Mouse (Mus musculus) lung, postnatal 0 days (tissue): Measurements from ENCODE around the gene Patz1. TPM values are rescaled to one million over a fixed set of nuclear protein-coding genes. Genes with fewer than 3 reads are reported as not detected.

Source experiments
- ATAC-seq: fragments of 200-750 bp; cut with Nextera tagmentation; 2 replicates; pipeline ENCODE4 v1.8.0; 2017; ENCODE audit warnings: moderate library complexity
- DNase-seq: peaks from one replicate; pipeline ENCODE4 v3.0.0-alpha.2; 2016; ENCODE audit warnings: low spot score
- H3K27ac ChIP-seq: fragments of 300-500 bp; sonication (generic); 2 replicates; pipeline ENCODE4 v1.5.1; 2014; ENCODE audit warnings: antibody characterized with exemption, mild to moderate bottlenecking, low read length, mixed read lengths
- H3K27me3 ChIP-seq: fragments of 300-500 bp; sonication (generic); replicated peaks from 2 replicates; pipeline ENCODE4 v1.6.1; 2014; ENCODE audit warnings: low read length, mixed read lengths; ENCODE audit not compliant: insufficient read depth
- H3K36me3 ChIP-seq: fragments of 300-500 bp; sonication (generic); 2 replicates; pipeline ENCODE4 v1.6.1; 2014; ENCODE audit warnings: low read length, mixed read lengths; ENCODE audit not compliant: insufficient read depth
- H3K4me1 ChIP-seq: fragments of 300-500 bp; sonication (generic); 2 replicates; pipeline ENCODE4 v1.6.1; 2014; ENCODE audit warnings: antibody characterized with exemption, low read depth, low read length, mixed read lengths; ENCODE audit not compliant: insufficient read depth
- H3K4me2 ChIP-seq: fragments of 300-500 bp; sonication (generic); replicated peaks from 2 replicates; pipeline ENCODE4 v1.6.1; 2014; ENCODE audit warnings: low read depth, mild to moderate bottlenecking, low read length, moderate library complexity, mixed read lengths
- H3K4me3 ChIP-seq: fragments of 300-500 bp; sonication (generic); 2 replicates; pipeline ENCODE4 v1.5.1; 2014; ENCODE audit warnings: low read depth, low read length
- H3K9ac ChIP-seq: fragments of 300-500 bp; sonication (generic); replicated peaks from 2 replicates; pipeline ENCODE4 v1.6.1; 2014; ENCODE audit warnings: low read depth, mild to moderate bottlenecking
- H3K9me3 ChIP-seq: fragments of 300-500 bp; sonication (generic); 2 replicates; pipeline ENCODE4 v1.6.1; 2016; ENCODE audit warnings: low read length, mixed read lengths
- CTCF ChIP-seq: IDR thresholded peaks from 2 replicates; pipeline ENCODE4 v1.5.1; 2016; ENCODE audit warnings: antibody characterized with exemption, mild to moderate bottlenecking
- EP300 ChIP-seq: IDR thresholded peaks from 2 replicates; pipeline ENCODE4 v1.6.1; 2016; ENCODE audit warnings: antibody characterized with exemption, mild to moderate bottlenecking, control low read depth
- WGBS: fragments of 180-500 bp; shearing (Covaris S2); extraction: QIAGEN DNeasy Blood & Tissue Kit; methylation state at CpG from one replicate; pipeline ENCODE4 v1.1.7; 2014; 5-methylcytosine and 5-hydroxymethylcytosine counted together
- polyA plus RNA-seq: library from polyadenylated mRNA; unstranded; fragments of >200 nt; fragmentation: Nextera tagmentation; extraction: Ambion mirVana; gene quantifications from 2 replicates; pipeline ENCODE4 v1.2.1, GENCODE M21; 2015

Patz1 gene
- polyA plus RNA-seq, 1 experiment from 2014 or later = 23.2 TPM

DNA sequence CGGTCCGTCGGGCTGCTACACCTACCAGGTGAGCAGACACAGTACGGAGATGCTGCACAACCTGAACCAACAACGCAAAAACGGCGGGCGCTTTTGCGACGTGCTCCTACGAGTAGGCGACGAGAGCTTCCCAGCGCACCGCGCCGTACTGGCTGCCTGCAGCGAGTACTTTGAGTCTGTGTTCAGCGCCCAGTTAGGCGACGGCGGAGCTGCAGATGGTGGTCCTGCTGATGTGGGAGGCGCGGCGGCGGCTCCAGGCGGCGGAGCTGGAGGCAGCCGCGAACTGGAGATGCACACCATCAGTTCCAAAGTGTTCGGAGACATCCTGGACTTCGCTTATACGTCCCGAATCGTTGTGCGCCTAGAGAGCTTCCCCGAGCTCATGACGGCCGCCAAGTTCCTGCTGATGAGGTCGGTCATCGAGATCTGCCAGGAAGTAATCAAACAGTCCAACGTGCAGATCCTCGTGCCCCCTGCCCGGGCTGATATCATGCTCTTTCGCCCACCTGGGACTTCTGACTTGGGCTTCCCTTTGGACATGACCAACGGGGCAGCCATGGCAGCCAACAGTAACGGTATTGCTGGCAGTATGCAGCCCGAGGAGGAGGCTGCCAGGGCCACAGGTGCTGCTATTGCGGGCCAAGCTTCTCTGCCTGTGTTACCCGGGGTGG is 2.1 kb downstream of the Patz1 start:
- H3K9ac ChIP-seq = peak overlapping the region; percentile 80
- H3K4me1 ChIP-seq = peaks cover 29% of the 10 kb centered on the region
- H3K27ac ChIP-seq = peak overlapping the region; percentile 98
- H3K36me3 ChIP-seq = 0 out of 2 replicates have a peak, but pooled peaks cover 5% of the 10 kb centered on the region
- DNase-seq (peak; percentile 58), ATAC-seq (no peak)
- H3K9me3 ChIP-seq = no peaks in the 10 kb centered on the region
- H3K27me3 ChIP-seq = no peaks in the 10 kb centered on the region
- H3K4me3 ChIP-seq = peak overlapping the region; percentile 84
- H3K4me2 ChIP-seq = peak overlapping the region; percentile 99
- TF ChIP-seq CTCF (no peak), EP300 (no peak)
- under 1% methylated on average over 50 of the region's 50 CpGs for WGBS

- WGBS = 1% methylated on average over 26 of the region's 26 CpGs
- TF ChIP-seq EP300 (no peak), CTCF (no peak)
- ATAC-seq (no peak), DNase-seq (peak; percentile 19)
- peak overlapping the region; percentile 80 for H3K9ac ChIP-seq
- H3K9me3 ChIP-seq = no peaks in the 10 kb centered on the region
- peak overlapping the region; percentile 84 for H3K4me3 ChIP-seq
- peak overlapping the region; percentile 98 for H3K27ac ChIP-seq
- H3K4me1 ChIP-seq = peaks cover 29% of the 10 kb centered on the region
- H3K36me3 ChIP-seq = 0 out of 2 replicates have a peak, but pooled peaks cover 5% of the 10 kb centered on the region
- H3K27me3 ChIP-seq = no peaks in the 10 kb centered on the region
- peak overlapping the region; percentile 99 for H3K4me2 ChIP-seq
Observed at GRCm38 (mm10) chr11:3291311-3292061, 2.8 kb downstream of the Patz1 start.

DNA sequence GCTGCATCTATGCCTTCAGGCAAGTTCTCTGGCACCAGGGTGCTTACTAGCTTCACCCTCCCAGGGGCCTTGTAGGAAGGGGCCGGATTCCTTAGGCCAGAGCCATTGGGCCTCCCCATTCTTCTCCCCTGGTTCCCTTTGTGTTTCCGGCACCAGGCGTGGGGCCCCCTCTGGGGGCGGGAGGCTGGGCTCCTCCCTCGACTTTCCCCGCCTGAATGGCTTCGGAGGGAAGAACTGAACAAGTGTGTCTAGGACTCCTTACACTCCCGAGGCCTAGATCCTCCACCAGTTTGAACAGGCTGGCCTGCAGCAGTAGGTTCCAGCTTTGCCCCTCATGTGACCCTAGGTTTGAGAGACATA is 3.4 kb downstream of the Patz1 start:
- peak overlapping the region; percentile 98 for H3K27ac ChIP-seq
- peak overlapping the region; percentile 99 for H3K4me2 ChIP-seq
- no peaks in the 10 kb centered on the region for H3K27me3 ChIP-seq
- H3K4me1 ChIP-seq = peaks cover 29% of the 10 kb centered on the region
- peak overlapping the region; percentile 84 for H3K4me3 ChIP-seq
- H3K9ac ChIP-seq = peak overlapping the region; percentile 80
- WGBS = 0% methylated on average over 8 of the region's 8 CpGs
- DNase-seq (peak; percentile 71), ATAC-seq (peak; percentile 8; the same call in 1 of the 2 replicates)
- TF ChIP-seq EP300 = no peak
- TF ChIP-seq CTCF = no peak
- H3K9me3 ChIP-seq = no peaks in the 10 kb centered on the region
- 0 out of 2 replicates have a peak, but pooled peaks cover 5% of the 10 kb centered on the region for H3K36me3 ChIP-seq

- Histone ChIP-seq H3K9ac (peak overlapping the region; percentile 80), H3K9me3 (no peaks in the 10 kb centered on the region), H3K36me3 (peaks cover 9% of the 10 kb centered on the region; the same call in 1 of the 2 replicates), H3K27ac (peak overlapping the region; percentile 98), H3K4me1 (peaks cover 32% of the 10 kb centered on the region), H3K4me3 (peak overlapping the region; percentile 84), H3K4me2 (peak overlapping the region; percentile 99), H3K27me3 (no peaks in the 10 kb centered on the region)
- under 1% methylated on average over 8 of the region's 8 CpGs for WGBS
- DNase-seq (peak; percentile 71), ATAC-seq (peak; percentile 18)
- peak; percentile 29; the same call in 1 of the 2 replicates for TF ChIP-seq EP300
- TF ChIP-seq CTCF = 0 out of 2 replicates have a peak, but pooled peaks have one; percentile 1
Observed at GRCm38 (mm10) chr11:3292711-3293249, 4.1 kb downstream of the Patz1 start.

DNA sequence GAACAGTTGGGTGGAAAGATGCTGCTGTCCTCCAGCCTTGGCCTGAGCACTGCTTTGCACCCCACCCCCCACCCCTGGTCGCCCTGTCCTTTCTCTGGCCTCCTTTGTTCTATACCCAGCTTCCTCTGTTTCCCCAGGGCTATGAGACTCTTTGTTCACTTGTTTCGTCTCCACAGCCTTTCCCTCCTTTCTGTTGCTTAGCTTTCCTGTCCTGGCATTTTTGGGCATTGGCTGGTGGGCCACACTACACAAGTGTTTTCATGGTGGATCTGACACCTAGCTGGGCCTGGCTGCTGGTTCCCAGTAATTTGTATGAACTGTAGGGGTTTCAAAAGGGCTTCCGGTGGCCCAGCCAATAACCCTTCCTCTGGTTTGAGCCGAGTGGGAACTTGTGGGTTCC is 4.7 kb downstream of the Patz1 start:
- H3K36me3 ChIP-seq = peaks cover 9% of the 10 kb centered on the region; the same call in 1 of the 2 replicates
- H3K27me3 ChIP-seq = no peaks in the 10 kb centered on the region
- no peak overlapping the region for H3K9ac ChIP-seq
- 37% methylated on average over 4 of the region's 4 CpGs for WGBS
- H3K4me1 ChIP-seq = peaks cover 31% of the 10 kb centered on the region
- peak overlapping the region; percentile 47; the same call in 1 of the 2 replicates for H3K27ac ChIP-seq
- DNase-seq (no peak), ATAC-seq (no peak)
- no peak for TF ChIP-seq CTCF
- TF ChIP-seq EP300 = no peak
- H3K4me2 ChIP-seq = peak overlapping the region; percentile 99
- H3K9me3 ChIP-seq = no peaks in the 10 kb centered on the region
- no peak overlapping the region for H3K4me3 ChIP-seq

- Histone ChIP-seq H3K4me2 (no peak overlapping the region), H3K4me3 (no peak overlapping the region), H3K4me1 (peaks cover 28% of the 10 kb centered on the region), H3K9ac (no peak overlapping the region), H3K27me3 (no peaks in the 10 kb centered on the region), H3K9me3 (no peaks in the 10 kb centered on the region), H3K36me3 (peaks cover 17% of the 10 kb centered on the region; the same call in 1 of the 2 replicates), H3K27ac (no peak overlapping the region)
- ATAC-seq (no peak), DNase-seq (no peak)
- TF ChIP-seq EP300 (no peak), CTCF (no peak)
- 80% methylated on average over 2 of the region's 2 CpGs for WGBS
Observed at GRCm38 (mm10) chr11:3294641-3295040, 6.0 kb downstream of the Patz1 start.
